Mouse (Mus musculus) heart, postnatal 36 days (tissue): Measurements from ENCODE around the gene Ly9. TPM values are rescaled to one million over a fixed set of nuclear protein-coding genes. Genes with fewer than 3 reads are reported as not detected.

Experiments
- DNase-seq, 2 experiments: peaks; one replicate each; pipeline ENCODE4 v3.0.0; 2021 to 2022
- intact Hi-C: fragments of 180-260 bp; cut with DNase I; formaldehyde crosslinking; loops from one replicate; pipeline ENCODE4 v1.15.1; 2025
- total RNA-seq, 2 experiments: library from RNA; stranded (reverse); gene quantifications; 2 replicates each; pipeline ENCODE4 v1.2.3; 2021

Gene Ly9
- under 1 TPM; 0.19 to 0.38 TPM for total RNA-seq

DNA sequence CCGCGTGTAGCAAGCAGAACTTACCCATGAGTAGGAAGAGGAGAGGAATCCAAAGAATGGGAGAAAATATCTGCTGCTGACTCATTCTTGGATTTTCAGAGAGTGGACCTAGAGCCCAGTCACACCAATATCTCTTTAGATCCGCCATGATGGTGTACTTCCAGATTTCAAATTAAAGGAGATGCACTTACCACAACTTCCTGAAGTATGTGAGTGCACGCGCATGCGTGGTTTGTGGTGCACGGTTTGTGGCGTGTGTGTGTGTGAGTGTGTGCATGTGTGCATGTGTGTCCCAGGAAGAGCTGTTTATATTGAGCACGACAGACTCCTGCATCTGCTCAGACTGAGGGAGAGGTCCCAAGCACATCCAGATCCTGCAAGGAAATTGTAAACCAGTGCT is at the start of gene Ly9:
Ly9 (minus strand) TSS at position 235 of the 400 bp plus-strand sequence.
- DNase-seq, result no peak
- intact Hi-C loops, result no loop called here

DNA sequence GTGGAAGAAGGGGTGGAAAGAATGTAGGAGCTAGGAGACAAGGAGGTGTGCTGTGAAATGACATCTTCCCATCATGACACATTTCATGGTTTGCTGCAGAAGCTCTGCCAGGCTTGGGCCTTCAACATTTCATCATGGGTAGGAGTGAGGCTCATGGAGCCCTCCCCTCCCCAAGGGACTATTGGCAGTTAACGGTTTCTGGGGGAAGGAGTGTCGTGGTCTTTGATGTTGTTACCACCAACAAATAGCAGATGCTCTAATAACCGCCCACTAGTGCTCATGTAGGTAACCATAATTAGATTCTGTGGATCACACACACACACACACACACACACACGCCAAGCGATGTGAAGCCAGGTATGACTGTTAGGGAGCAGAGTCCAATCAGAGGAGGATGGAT is 45.5 kb upstream of the Ly9 start, which contains the start of gene Slamf7:
Slamf7 (minus strand) TSS at position 302 of the 400 bp plus-strand sequence.
- DNase-seq, result no peak
- intact Hi-C loops, result no loop called here

GRCm38 (mm10) chr1:171648840-171649239 is 41.6 kb upstream of the Ly9 start:
- intact Hi-C loops, result no loop called here
- DNase-seq, result no peak

- intact Hi-C loops, result no loop called here
- DNase-seq, result no peak
These were observed 40.5 kb upstream of the Ly9 start for GRCm38 (mm10) chr1:171647716-171648115.

DNA sequence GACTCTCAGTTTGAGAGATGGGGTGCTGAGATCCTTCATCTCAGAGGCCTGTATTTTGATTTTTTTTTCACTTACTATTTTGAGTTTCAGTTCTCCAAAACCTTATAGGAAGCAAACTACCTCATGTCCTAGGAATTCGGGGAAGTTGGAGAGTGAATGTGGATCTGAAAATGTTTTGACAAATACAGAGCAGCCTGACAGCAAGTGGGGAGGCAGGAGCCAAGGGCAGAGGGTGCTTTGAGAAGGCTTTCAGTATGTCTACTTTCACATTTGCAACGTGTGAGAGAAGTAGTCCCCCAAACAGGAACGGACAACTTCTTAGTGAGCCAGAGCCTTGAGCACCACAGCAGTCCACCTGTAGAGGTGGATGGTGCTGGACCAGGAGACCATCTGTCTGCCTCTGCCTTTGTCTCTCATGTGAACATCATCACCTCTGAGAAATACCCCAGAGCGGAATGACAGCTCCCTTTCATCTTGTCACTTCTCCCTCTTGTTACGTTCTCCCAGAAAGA is 39.3 kb upstream of the Ly9 start:
- DNase-seq, result no peak
- intact Hi-C loops, result no loop called here

DNA sequence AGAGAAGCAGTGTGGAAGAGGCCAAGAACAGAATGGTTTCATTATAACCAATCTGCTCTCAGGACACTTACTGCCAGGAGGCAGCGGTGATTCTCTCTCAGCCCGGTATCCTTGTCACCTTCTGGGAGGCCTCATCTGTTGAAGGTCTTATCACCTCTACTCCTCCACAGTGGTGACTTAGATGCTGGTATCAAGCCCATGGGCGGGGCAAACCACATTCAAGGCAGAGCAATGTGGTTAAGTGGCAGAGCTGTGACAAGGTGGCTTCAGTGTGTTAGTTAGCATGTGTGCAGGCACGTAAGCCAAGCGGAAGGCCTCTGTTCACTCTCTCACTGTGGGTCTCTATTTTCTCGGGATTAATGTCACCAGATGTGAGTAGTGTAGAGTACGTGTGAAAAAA is 36.4 kb upstream of the Ly9 start:
- intact Hi-C loops, result no loop called here
- no peak for DNase-seq

GRCm38 (mm10) chr1:171640796-171641195 is 33.6 kb upstream of the Ly9 start:
- intact Hi-C loops, result no loop called here
- DNase-seq, result no peak

GRCm38 (mm10) chr1:171638686-171639085 is 31.5 kb upstream of the Ly9 start:
- intact Hi-C loops, result no loop called here
- DNase-seq, result no peak

GRCm38 (mm10) chr1:171637101-171637500 is 29.9 kb upstream of the Ly9 start:
- DNase-seq, result no peak
- intact Hi-C loops, result no loop called here

DNA sequence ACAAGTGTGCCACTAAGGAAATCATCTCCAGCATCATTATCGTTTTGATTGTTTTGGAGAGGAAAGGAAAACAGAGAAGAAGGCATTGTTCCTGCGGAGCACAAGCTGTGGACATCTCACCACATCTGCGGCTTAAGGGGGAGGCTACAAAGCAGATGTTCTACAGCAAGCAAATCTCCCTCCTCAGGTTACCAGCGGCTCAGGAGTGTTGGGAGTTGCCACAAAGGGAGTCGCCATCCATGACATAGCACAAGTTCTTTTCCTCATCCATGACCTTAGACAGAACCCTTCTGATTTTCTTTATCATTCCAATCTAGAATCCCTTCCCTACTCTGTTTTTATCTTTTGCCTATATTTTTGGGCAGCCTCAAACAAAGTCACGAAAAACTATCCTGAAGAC is 28.5 kb upstream of the Ly9 start:
- intact Hi-C loops, result no loop called here
- DNase-seq, result no peak

GRCm38 (mm10) chr1:171631447-171631846 is 24.2 kb upstream of the Ly9 start:
- peak in 1 of 2 experiments; percentile 32 for DNase-seq
- intact Hi-C loops, result no loop called here

DNA sequence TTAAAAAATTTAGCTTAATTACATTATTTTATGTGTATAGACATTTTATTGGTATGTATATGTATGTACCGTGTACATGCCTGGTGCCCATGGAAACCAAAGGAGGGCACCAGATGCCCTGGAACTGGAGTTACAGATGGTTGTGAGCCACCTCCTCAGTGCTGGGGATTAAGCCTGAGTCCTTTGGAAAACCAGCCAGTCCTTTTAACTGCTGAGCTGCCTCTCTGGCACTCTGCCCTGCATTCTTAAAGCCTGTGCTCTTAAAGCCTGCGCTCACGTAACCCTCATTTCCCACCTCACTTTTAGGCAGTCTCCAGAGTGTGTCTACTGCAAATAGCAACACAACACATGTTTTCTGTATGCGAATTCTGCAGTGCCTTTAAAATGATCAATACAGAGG is 23.7 kb upstream of the Ly9 start:
- no peak for DNase-seq
- intact Hi-C loops, result no loop called here

- intact Hi-C loops, result no loop called here
- DNase-seq, result no peak
These were observed 22.8 kb upstream of the Ly9 start for GRCm38 (mm10) chr1:171630041-171630440.

DNA sequence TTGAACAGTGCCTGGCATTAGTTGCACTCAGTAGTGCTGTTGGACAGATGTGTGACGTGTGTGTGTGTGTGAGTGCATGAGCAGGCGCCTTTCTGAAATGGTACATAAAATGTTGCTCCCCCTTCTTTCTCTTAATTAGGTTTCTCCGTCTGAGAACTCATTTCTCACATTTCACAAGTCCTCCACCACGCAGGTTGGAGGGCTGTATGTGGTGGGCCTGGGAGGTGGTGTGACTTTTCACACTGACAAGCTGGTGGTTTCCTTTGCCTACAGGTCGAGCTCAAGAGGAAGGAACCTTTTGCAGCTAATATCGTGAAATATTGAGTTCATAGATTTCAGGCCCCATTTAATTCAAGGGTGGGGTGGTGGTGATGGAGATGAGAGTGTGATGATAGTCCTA is 22.0 kb upstream of the Ly9 start:
- intact Hi-C loops, result no loop called here
- DNase-seq, result no peak

- intact Hi-C loops, result no loop called here
- DNase-seq, result no peak
These were observed 20.6 kb upstream of the Ly9 start for GRCm38 (mm10) chr1:171627801-171628200.

DNA sequence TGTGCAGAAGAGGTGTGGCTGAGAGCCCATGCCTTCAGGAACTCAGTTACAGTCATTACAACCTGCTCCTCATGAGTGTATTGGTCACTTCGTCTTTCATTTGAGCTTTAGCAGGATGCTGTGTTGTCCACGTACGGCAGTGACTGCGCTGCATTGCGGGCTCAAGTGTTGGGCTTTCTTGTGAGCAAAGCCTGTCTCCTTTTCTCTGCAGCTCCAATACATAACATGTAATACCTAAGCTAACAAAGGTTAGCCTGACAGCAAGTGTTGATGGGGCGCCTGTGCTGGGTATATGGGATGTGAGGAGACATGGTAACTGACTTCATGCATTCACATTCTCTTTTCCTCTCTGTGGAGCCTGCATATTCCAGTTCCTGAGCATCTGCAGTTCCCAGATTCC is 12.9 kb upstream of the Ly9 start:
- intact Hi-C loops, result no loop called here
- no peak for DNase-seq

DNA sequence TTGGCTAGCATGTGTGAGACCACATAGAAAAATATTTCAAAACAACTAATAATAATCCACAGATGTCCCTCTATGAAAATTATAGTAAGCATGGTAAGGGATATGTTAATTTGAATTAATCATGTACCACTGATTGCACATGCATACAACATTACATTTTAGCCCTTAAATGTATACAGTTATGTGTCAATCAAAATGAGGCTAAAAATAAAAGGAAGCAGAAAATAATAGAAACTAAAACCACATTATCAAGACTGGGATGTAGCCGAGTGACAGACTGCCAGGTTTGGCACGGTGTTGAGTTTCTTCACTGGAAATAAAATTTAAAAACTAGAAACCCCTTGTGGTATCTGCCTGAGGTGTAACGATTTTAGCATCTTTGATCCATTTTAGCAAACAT is 12.4 kb upstream of the Ly9 start:
- DNase-seq, result no peak
- intact Hi-C loops, result no loop called here

GRCm38 (mm10) chr1:171619001-171619400 is 11.8 kb upstream of the Ly9 start:
- DNase-seq, result peak in 1 of 2 experiments; percentile 23

GRCm38 (mm10) chr1:171616881-171617515 is 9.8 kb upstream of the Ly9 start:
- DNase-seq, result no peak

More at GRCm38 (mm10) chr1:171619001-171619400, 11.8 kb upstream of the Ly9 start:
- intact Hi-C loops, result no loop called here

DNA sequence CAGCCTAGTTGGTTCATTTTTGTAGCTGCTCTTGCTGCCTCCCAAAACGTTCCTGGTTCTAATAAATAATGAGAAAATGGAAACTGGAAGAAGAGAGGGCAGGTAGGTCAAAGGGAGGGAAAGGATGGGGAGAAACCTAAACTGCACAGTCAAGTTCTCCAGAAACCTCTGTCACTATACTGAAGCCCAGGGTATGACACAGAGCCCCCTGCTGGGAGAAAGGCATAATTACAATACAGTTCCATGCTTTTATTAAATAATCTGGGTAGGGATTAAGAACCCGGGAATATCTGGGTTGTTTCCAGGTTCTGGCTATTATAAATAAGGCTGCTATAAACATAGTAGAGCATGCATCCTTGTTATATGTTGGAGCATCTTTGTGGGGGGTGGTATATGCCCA is 6.8 kb upstream of the Ly9 start:
- DNase-seq, result no peak
- intact Hi-C loops, result no loop called here

More at GRCm38 (mm10) chr1:171616881-171617515, 9.8 kb upstream of the Ly9 start:
- intact Hi-C loops, result no loop called here

GRCm38 (mm10) chr1:171610781-171611180 is 3.6 kb upstream of the Ly9 start:
- intact Hi-C loops, result no loop called here
- DNase-seq, result no peak

GRCm38 (mm10) chr1:171610026-171610425 is 2.8 kb upstream of the Ly9 start:
- intact Hi-C loops, result no loop called here
- DNase-seq, result no peak

DNA sequence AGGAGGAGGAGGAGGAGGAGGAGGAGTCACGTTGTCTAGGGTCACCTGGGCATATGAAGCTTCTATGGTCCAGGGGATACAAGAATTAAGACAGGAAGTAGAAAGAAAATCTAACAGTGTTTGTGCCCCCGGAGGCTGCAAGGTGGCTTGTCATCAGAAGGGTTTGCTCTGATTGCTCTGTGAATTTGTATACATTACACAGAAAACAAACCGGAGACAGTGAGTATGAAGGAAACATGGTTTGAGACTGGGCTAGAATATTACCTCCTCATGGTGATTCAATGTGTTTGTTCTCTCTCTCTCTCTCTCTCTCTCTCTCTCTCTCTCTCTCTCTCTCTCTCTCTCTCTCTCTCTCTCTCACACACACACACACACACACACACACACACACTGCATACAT is 554 bp downstream of the Ly9 start:
- intact Hi-C loops, result no loop called here
- no peak for DNase-seq
